Mouse (Mus musculus): ENCODE data around the gene Zfp512b.

GRCm38 (mm10) chr2:181600828-181601750, 8.5 kb upstream of the Zfp512b start:
- TF ChIP-seq POLR2A (IDR thresholded peaks at IDR 0.05; ENCODE audit: extremely low read depth, insufficient read depth, low read length) (peak; percentile 92), CTCF (IDR thresholded peaks at IDR 0.05; ENCODE audit: extremely low read depth, insufficient read depth, low read length) (no peak)
